ENCODE assay signal across 11 mouse cellular contexts in genomic region chr2:20419975-20420374, GRCm38 (mm10).
DNase-seq lines count a peak whose midpoint lies in the region; ATAC-seq and TF ChIP-seq lines count a peak whose summit lies in the region.
"Had no signal": no experiment of that assay in that cellular context is flagged by ENCODE, and none has a peak within 500 bp of the region (broad histone marks: within the 10 kb centered on the region; RNA-seq: fewer than 3 reads in every experiment).

No protein-coding gene starts in this region.

- H3K36me3 ChIP-seq in kidney, adult 2 months (ENCODE audit: control insufficient read depth, insufficient read depth, low read length), result no peaks in the 10 kb centered on the region
- no peaks in the 10 kb centered on the region for H3K36me3 ChIP-seq in intestine, postnatal 0 days (ENCODE audit: control insufficient read depth, insufficient read depth)
- H3K36me3 ChIP-seq: midbrain, embryonic 13.5 days had no signal

- no peak for ATAC-seq in intestine, postnatal 0 days
- ATAC-seq: midbrain, embryonic 13.5 days had no signal

- H3K27ac ChIP-seq in kidney, adult 2 months (ENCODE audit: insufficient read depth, low read depth, low read length), result no peak overlapping the region
- H3K27ac ChIP-seq in intestine, postnatal 0 days (ENCODE audit: low read depth, low read length), result no peak overlapping the region
- H3K27ac ChIP-seq: midbrain, embryonic 13.5 days had no signal

- no peak overlapping the region for H3K9ac ChIP-seq in intestine, postnatal 0 days (ENCODE audit: low read depth, low read length)
- H3K9ac ChIP-seq: midbrain, embryonic 13.5 days had no signal

- peak; percentile 47 for DNase-seq in embryo, embryonic 10 days (ENCODE audit: low spot score)
- DNase-seq in embryo, embryonic 9.5 days (ENCODE audit: extremely low spot score), result no peak
- peak; percentile 21 for DNase-seq in right cerebral cortex, adult 18-20 months
- DNase-seq in right cerebral cortex, postnatal 25 days, result no peak
- DNase-seq in kidney, adult 2 months, result peak; percentile 73
- peak; percentile 19 for DNase-seq in retina, postnatal 7 days (ENCODE audit: low read depth, low spot score)
- DNase-seq in heart, adult 9 months (ENCODE audit: low spot score in 2 of 2), result no peak
- DNase-seq: heart, postnatal 36 days had no signal

- no peaks in the 10 kb centered on the region for H3K4me1 ChIP-seq in kidney, adult 2 months (ENCODE audit: control insufficient read depth, insufficient read depth, low read length)
- no peaks in the 10 kb centered on the region for H3K4me1 ChIP-seq in intestine, postnatal 0 days (replicated peaks; ENCODE audit: control insufficient read depth, insufficient read depth, low read length)

- TF ChIP-seq CTCF in kidney, adult 2 months (conservative IDR thresholded peaks at IDR 0.05; ENCODE audit: insufficient read depth, insufficient read length, low read depth, low read length), result no peak
- TF ChIP-seq CTCF in intestine, postnatal 0 days (IDR thresholded peaks at IDR 0.05; ENCODE audit: low read depth), result no peak

- H3K4me2 ChIP-seq in intestine, postnatal 0 days (replicated peaks; ENCODE audit: low read depth), result no peak overlapping the region
- H3K4me2 ChIP-seq: liver, embryonic 11.5 days; midbrain, embryonic 13.5 days had no signal

- no peaks in the 10 kb centered on the region for H3K9me3 ChIP-seq in intestine, postnatal 0 days (ENCODE audit: control insufficient read depth)
- H3K9me3 ChIP-seq: midbrain, embryonic 13.5 days had no signal

- 22% methylated on average over 6 of the region's 6 CpGs for WGBS in kidney, adult 2 months
- WGBS in intestine, postnatal 0 days, result 67% methylated on average over 6 of the region's 6 CpGs

- H3K27me3 ChIP-seq in kidney, adult 2 months (replicated peaks; ENCODE audit: control insufficient read depth, insufficient read depth, low read length), result no peaks in the 10 kb centered on the region
- no peaks in the 10 kb centered on the region for H3K27me3 ChIP-seq in intestine, postnatal 0 days (replicated peaks; ENCODE audit: control insufficient read depth, insufficient read depth, low read length)
- H3K27me3 ChIP-seq: midbrain, embryonic 13.5 days had no signal

- no peak overlapping the region for H3K4me3 ChIP-seq in kidney, adult 2 months (ENCODE audit: insufficient read depth, low read depth, low read length)
- no peak overlapping the region for H3K4me3 ChIP-seq in intestine, postnatal 0 days (ENCODE audit: low read depth, low read length)
- H3K4me3 ChIP-seq: midbrain, embryonic 13.5 days had no signal

- TF ChIP-seq POLR2A in kidney, adult 2 months (IDR thresholded peaks at IDR 0.05; ENCODE audit: low read depth, low read length), result no peak

Comparison
In these comparisons a context has a peak if more than half of its experiments do, and no peak if none do; other contexts are left out.
1. DNase-seq: peak in embryo, embryonic 10 days (single experiment), right cerebral cortex, adult 18-20 months (single experiment), kidney, adult 2 months (single experiment) and retina, postnatal 7 days (single experiment); none in embryo, embryonic 9.5 days (single experiment), right cerebral cortex, postnatal 25 days (single experiment) and heart, adult 9 months (0 of 2).